Mouse (Mus musculus): ENCODE measurements around the gene Uxs1. TPM values are rescaled to one million over a fixed set of nuclear protein-coding genes. Genes with fewer than 3 reads are reported as not detected.

The Uxs1 gene
- polyA plus RNA-seq, 1 experiment from 2014 or later, result 18.2 TPM

DNA sequence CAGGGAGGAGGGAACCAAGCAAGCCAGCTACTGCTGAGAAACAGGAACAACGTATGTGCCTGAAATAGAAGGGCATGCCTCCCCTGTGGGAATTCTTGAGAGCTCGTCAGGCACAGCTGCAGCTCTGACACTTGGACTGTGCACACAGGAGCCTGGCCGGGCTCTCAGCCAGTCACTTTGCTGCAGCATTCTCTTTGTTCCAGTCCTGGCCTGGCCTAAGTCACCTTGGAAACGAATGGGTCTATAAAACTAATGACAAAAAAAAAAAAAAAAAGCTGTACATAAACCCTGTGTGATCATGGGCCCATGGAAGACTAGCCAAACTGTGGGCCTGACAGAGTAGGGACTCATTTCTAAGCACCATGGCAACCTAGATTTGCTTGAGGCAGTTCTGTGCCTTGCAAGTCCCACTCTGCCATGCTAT, 129.0 kb downstream of the Uxs1 start:
- Histone ChIP-seq H3K9ac (no peak overlapping the region), H3K4me3 (no peak overlapping the region), H3K4me2 (no peak overlapping the region), H3K27ac (replicated peaks) (peak overlapping the region; percentile 78), H3K27me3 (no peaks in the 10 kb centered on the region), H3K36me3 (no peaks in the 10 kb centered on the region), H3K4me1 (replicated peaks) (peaks cover 31% of the 10 kb centered on the region), H3K9me3 (no peaks in the 10 kb centered on the region)
- peak; percentile 90 for ATAC-seq (ENCODE audit: low read depth)
- WGBS, result 6% methylated on average over 4 of the region's 4 CpGs

Other genes with a start within 250 kb of the Uxs1 start
- gene 1500015O10Rik, start 97.2 kb downstream of the Uxs1 start, polyA plus RNA-seq (2015; fragmentation: Nextera tagmentation; extraction: Ambion mirVana), result 12.3 and 15.2 TPM in 2 replicates
- gene Tpp2, start 105.8 kb upstream of the Uxs1 start, polyA plus RNA-seq (2015; fragmentation: Nextera tagmentation; extraction: Ambion mirVana), result 69.2 and 70.2 TPM in 2 replicates
- gene Mettl21c, start 192.2 kb upstream of the Uxs1 start, polyA plus RNA-seq (2015; fragmentation: Nextera tagmentation; extraction: Ambion mirVana), result 1.0 and 1.1 TPM in 2 replicates
- 0.06 TPM in 1 of 2 replicates, not detected in the other for gene Gm8251, start 234.1 kb upstream of the Uxs1 start, polyA plus RNA-seq (2015; fragmentation: Nextera tagmentation; extraction: Ambion mirVana)

All from neural tube, embryonic 13.5 days (tissue).